Mouse (Mus musculus): ENCODE measurements around the gene Nup62. TPM values are rescaled to one million over a fixed set of nuclear protein-coding genes. Genes with fewer than 3 reads are reported as not detected.

The Nup62 gene
- total and polyA plus RNA-seq, 3 experiments: 27.1 to 36.0 (median 28.0) TPM

GRCm38 (mm10) chr7:44859896-44860295, 44.0 kb downstream of the Nup62 start:
- no peaks in the 10 kb centered on the region; the same call in 1 of the 2 replicates for H3K79me2 ChIP-seq (replicated peaks; ENCODE audit: control insufficient read depth, insufficient read depth, low read length)
- TF ChIP-seq EP300 (IDR thresholded peaks at IDR 0.05; ENCODE audit: insufficient read depth, low read depth, low read length): no peak
- no peak for TF ChIP-seq POLR2A (IDR thresholded peaks at IDR 0.05; ENCODE audit: insufficient read depth, low read depth, low read length)
- TF ChIP-seq CTCF (IDR thresholded peaks at IDR 0.05): no peak
- H3K4me3 ChIP-seq: no peak overlapping the region
- H3K4me1 ChIP-seq (ENCODE audit: control insufficient read depth, insufficient read depth, low read length): peaks cover 7% of the 10 kb centered on the region
- intact Hi-C loops (cut with DNase I): loop anchor here (5.0 kb wide), 1 partner anchor 37 kb away; the partner anchor contains the start of gene Fuz
- WGBS: 88% methylated on average over 11 of the region's 11 CpGs
- H3K9ac ChIP-seq (ENCODE audit: low read depth, low read length): no peak overlapping the region
- H3K36me3 ChIP-seq (ENCODE audit: control insufficient read depth, insufficient read depth, low read length): no peaks in the 10 kb centered on the region
- H3K27me3 ChIP-seq (ENCODE audit: control insufficient read depth, insufficient read depth, low read length): no peaks in the 10 kb centered on the region
- DNase-seq: no peak
- no peak overlapping the region for H3K27ac ChIP-seq

GRCm38 (mm10) chr7:44860576-44861428, 44.9 kb downstream of the Nup62 start:
- Histone ChIP-seq H3K4me1 (ENCODE audit: control insufficient read depth, insufficient read depth, low read length) (peaks cover 14% of the 10 kb centered on the region), H3K27me3 (ENCODE audit: control insufficient read depth, insufficient read depth, low read length) (no peaks in the 10 kb centered on the region), H3K4me3 (no peak overlapping the region), H3K79me2 (replicated peaks; ENCODE audit: control insufficient read depth, insufficient read depth, low read length) (no peaks in the 10 kb centered on the region; the same call in 1 of the 2 replicates), H3K9ac (ENCODE audit: low read depth, low read length) (no peak overlapping the region), H3K36me3 (ENCODE audit: control insufficient read depth, insufficient read depth, low read length) (no peaks in the 10 kb centered on the region), H3K27ac (no peak overlapping the region)
- intact Hi-C loops (cut with DNase I): no loop called here
- DNase-seq: peak in 1 of 2 experiments; percentile 82
- 54% methylated on average over 22 of the region's 22 CpGs for WGBS
- TF ChIP-seq CTCF (IDR thresholded peaks at IDR 0.05): peak; percentile 95
- TF ChIP-seq POLR2A (IDR thresholded peaks at IDR 0.05; ENCODE audit: insufficient read depth, low read depth, low read length): no peak
- no peak for TF ChIP-seq EP300 (IDR thresholded peaks at IDR 0.05; ENCODE audit: insufficient read depth, low read depth, low read length)

- Histone ChIP-seq H3K4me1 (ENCODE audit: control insufficient read depth, insufficient read depth, low read length) (peaks cover 18% of the 10 kb centered on the region), H3K36me3 (ENCODE audit: control insufficient read depth, insufficient read depth, low read length) (no peaks in the 10 kb centered on the region), H3K9ac (ENCODE audit: low read depth, low read length) (no peak overlapping the region), H3K79me2 (replicated peaks; ENCODE audit: control insufficient read depth, insufficient read depth, low read length) (no peaks in the 10 kb centered on the region; the same call in 1 of the 2 replicates), H3K27ac (no peak overlapping the region), H3K27me3 (ENCODE audit: control insufficient read depth, insufficient read depth, low read length) (no peaks in the 10 kb centered on the region), H3K4me3 (no peak overlapping the region)
- DNase-seq: no peak
- WGBS: 81% methylated on average over 14 of the region's 14 CpGs
- intact Hi-C loops (cut with DNase I): no loop called here
- TF ChIP-seq POLR2A (IDR thresholded peaks at IDR 0.05; ENCODE audit: insufficient read depth, low read depth, low read length) (no peak), CTCF (IDR thresholded peaks at IDR 0.05) (no peak), EP300 (IDR thresholded peaks at IDR 0.05; ENCODE audit: insufficient read depth, low read depth, low read length) (no peak)
These were observed 45.5 kb downstream of the Nup62 start for GRCm38 (mm10) chr7:44861429-44861816.

- intact Hi-C loops (cut with DNase I): no loop called here
- TF ChIP-seq POLR2A (IDR thresholded peaks at IDR 0.05; ENCODE audit: insufficient read depth, low read depth, low read length) (no peak), CTCF (IDR thresholded peaks at IDR 0.05) (no peak), EP300 (IDR thresholded peaks at IDR 0.05; ENCODE audit: insufficient read depth, low read depth, low read length) (no peak)
- Histone ChIP-seq H3K27me3 (ENCODE audit: control insufficient read depth, insufficient read depth, low read length) (no peaks in the 10 kb centered on the region), H3K4me3 (no peak overlapping the region), H3K4me1 (ENCODE audit: control insufficient read depth, insufficient read depth, low read length) (peaks cover 23% of the 10 kb centered on the region), H3K36me3 (ENCODE audit: control insufficient read depth, insufficient read depth, low read length) (no peaks in the 10 kb centered on the region), H3K9ac (ENCODE audit: low read depth, low read length) (no peak overlapping the region), H3K79me2 (replicated peaks; ENCODE audit: control insufficient read depth, insufficient read depth, low read length) (no peaks in the 10 kb centered on the region; the same call in 1 of the 2 replicates), H3K27ac (no peak overlapping the region)
- WGBS: 55% methylated on average over 8 of the region's 8 CpGs
- no peak for DNase-seq
These were observed 46.5 kb downstream of the Nup62 start for GRCm38 (mm10) chr7:44862434-44862833.

- TF ChIP-seq EP300 (IDR thresholded peaks at IDR 0.05; ENCODE audit: insufficient read depth, low read depth, low read length): no peak
- TF ChIP-seq CTCF (IDR thresholded peaks at IDR 0.05): no peak
- TF ChIP-seq POLR2A (IDR thresholded peaks at IDR 0.05; ENCODE audit: insufficient read depth, low read depth, low read length): no peak
- WGBS: 85% methylated on average over 14 of the region's 14 CpGs
- intact Hi-C loops (cut with DNase I): no loop called here
- Histone ChIP-seq H3K4me1 (ENCODE audit: control insufficient read depth, insufficient read depth, low read length) (peaks cover 27% of the 10 kb centered on the region), H3K79me2 (replicated peaks; ENCODE audit: control insufficient read depth, insufficient read depth, low read length) (no peaks in the 10 kb centered on the region; the same call in 1 of the 2 replicates), H3K36me3 (ENCODE audit: control insufficient read depth, insufficient read depth, low read length) (no peaks in the 10 kb centered on the region; the same call in 1 of the 2 replicates), H3K27ac (no peak overlapping the region), H3K9ac (ENCODE audit: low read depth, low read length) (no peak overlapping the region), H3K27me3 (ENCODE audit: control insufficient read depth, insufficient read depth, low read length) (no peaks in the 10 kb centered on the region), H3K4me3 (no peak overlapping the region)
- no peak for DNase-seq
These were observed 47.3 kb downstream of the Nup62 start for GRCm38 (mm10) chr7:44863210-44863609.

GRCm38 (mm10) chr7:44863982-44864494, 48.1 kb downstream of the Nup62 start:
- peaks cover 30% of the 10 kb centered on the region for H3K4me1 ChIP-seq (ENCODE audit: control insufficient read depth, insufficient read depth, low read length)
- H3K27me3 ChIP-seq (ENCODE audit: control insufficient read depth, insufficient read depth, low read length): no peaks in the 10 kb centered on the region
- H3K27ac ChIP-seq: no peak overlapping the region
- DNase-seq: no peak
- H3K9ac ChIP-seq (ENCODE audit: low read depth, low read length): no peak overlapping the region
- TF ChIP-seq CTCF (IDR thresholded peaks at IDR 0.05): no peak
- TF ChIP-seq EP300 (IDR thresholded peaks at IDR 0.05; ENCODE audit: insufficient read depth, low read depth, low read length): no peak
- no peak for TF ChIP-seq POLR2A (IDR thresholded peaks at IDR 0.05; ENCODE audit: insufficient read depth, low read depth, low read length)
- H3K79me2 ChIP-seq (replicated peaks; ENCODE audit: control insufficient read depth, insufficient read depth, low read length): no peaks in the 10 kb centered on the region; the same call in 1 of the 2 replicates
- H3K36me3 ChIP-seq (ENCODE audit: control insufficient read depth, insufficient read depth, low read length): no peaks in the 10 kb centered on the region; the same call in 1 of the 2 replicates
- H3K4me3 ChIP-seq: no peak overlapping the region
- 79% methylated on average over 11 of the region's 11 CpGs for WGBS
- intact Hi-C loops (cut with DNase I): no loop called here

All from heart, adult 2 months (tissue).